Mouse (Mus musculus): ENCODE results near the gene Mrpl20. TPM values are rescaled to one million over a fixed set of nuclear protein-coding genes. Genes with fewer than 3 reads are reported as not detected.

Mrpl20 gene
- total RNA-seq, 2 experiments from 2014 or later: 149 to 168 TPM

- no peak for DNase-seq
These were observed 52.3 kb downstream of the Mrpl20 start for GRCm38 (mm10) chr4:155854991-155855390.

- no peak for DNase-seq
These were observed 53.4 kb downstream of the Mrpl20 start for GRCm38 (mm10) chr4:155856071-155856470.

- no peak for DNase-seq
These were observed 54.2 kb downstream of the Mrpl20 start for GRCm38 (mm10) chr4:155856881-155857280.

- peak; percentile 76 for DNase-seq
These were observed 56.6 kb downstream of the Mrpl20 start for GRCm38 (mm10) chr4:155859318-155859717.

Small RNA genes lying within 50 kb of the gene (microRNA-seq; reads per million reads assigned to microRNA genes)
- gene Gm27743: not detected

Other genes starting within 250 kb of the Mrpl20 start
- gene Nadk, start 240.5 kb upstream of the Mrpl20 start, total RNA-seq (2021): 100 to 1,000 TPM; 181 to 185 TPM
- 10 to 100 TPM; 25.2 to 26.7 TPM for gene Slc35e2, start 201.5 kb upstream of the Mrpl20 start, total RNA-seq (2021)
- gene Cdk11b, start 178.0 kb upstream of the Mrpl20 start, total RNA-seq (2021): 10 to 100 TPM; 34.6 to 38.3 TPM
- gene Gm10563, start 157.5 kb upstream of the Mrpl20 start, total RNA-seq (2021): not detected
- gene Mmp23, start 149.5 kb upstream of the Mrpl20 start, total RNA-seq (2021): 10 to 100 TPM; 16.6 to 18.9 TPM
- gene Mib2, start 133.7 kb upstream of the Mrpl20 start, total RNA-seq (2021): 10 to 100 TPM; 36.3 to 40.4 TPM
- gene Fndc10, start 108.5 kb upstream of the Mrpl20 start, total RNA-seq (2021): 10 to 100 TPM; 36.3 to 49.0 TPM
- gene Ssu72, start 98.1 kb upstream of the Mrpl20 start, total RNA-seq (2021): 10 to 100 TPM; 86.5 to 90.9 TPM
- 1 to 10 TPM in 1 of 2 experiments, under 1 TPM in 1; 0.81 to 1.4 TPM for gene Tmem240, start 68.1 kb upstream of the Mrpl20 start, total RNA-seq (2021)
- gene Atad3a, start 41.8 kb upstream of the Mrpl20 start, total RNA-seq (2021): 100 to 1,000 TPM; 118 to 141 TPM
- gene Vwa1, start 28.2 kb upstream of the Mrpl20 start, total RNA-seq (2021): 1 to 10 TPM; 6.6 to 7.9 TPM
- 1 to 10 TPM in 1 of 2 experiments, under 1 TPM in 1; 0.54 to 1.4 TPM for gene Tmem88b, start 17.0 kb upstream of the Mrpl20 start, total RNA-seq (2021)
- gene Ankrd65, start 12.4 kb upstream of the Mrpl20 start, total RNA-seq (2021): not detected
- 100 to 1,000 TPM in 1 of 2 experiments, 10 to 100 TPM in 1; 82.7 to 124 TPM for gene Ccnl2, start 9.6 kb downstream of the Mrpl20 start, total RNA-seq (2021)
- gene Aurkaip1, start 28.4 kb downstream of the Mrpl20 start, total RNA-seq (2021): 100 to 1,000 TPM; 146 to 149 TPM
- gene Mxra8, start 36.8 kb downstream of the Mrpl20 start, total RNA-seq (2021): 10 to 100 TPM; 56.6 to 59.6 TPM
- gene Dvl1, start 44.5 kb downstream of the Mrpl20 start, total RNA-seq (2021): 10 to 100 TPM; 58.2 to 59.0 TPM
- gene Tas1r3, start 60.5 kb downstream of the Mrpl20 start, total RNA-seq (2021): under 1 TPM; 0.36 to 0.45 TPM
- 10 to 100 TPM; 17.6 to 18.4 TPM for gene Cptp, start 66.6 kb downstream of the Mrpl20 start, total RNA-seq (2021)
- gene Ints11, start 66.7 kb downstream of the Mrpl20 start, total RNA-seq (2021): 10 to 100 TPM; 29.0 to 29.3 TPM
- gene Pusl1, start 88.9 kb downstream of the Mrpl20 start, total RNA-seq (2021): 10 to 100 TPM; 27.9 to 39.0 TPM
- 10 to 100 TPM; 16.9 to 29.4 TPM for gene Acap3, start 88.9 kb downstream of the Mrpl20 start, total RNA-seq (2021)
- 10 to 100 TPM; 72.3 to 73.4 TPM for gene Ube2j2, start 141.0 kb downstream of the Mrpl20 start, total RNA-seq (2021)
- 100 to 1,000 TPM; 117 to 132 TPM for gene C1qtnf12, start 159.4 kb downstream of the Mrpl20 start, total RNA-seq (2021)
- 1 to 10 TPM; 5.7 to 6.1 TPM for gene B3galt6, start 189.8 kb downstream of the Mrpl20 start, total RNA-seq (2021)
- gene Sdf4, start 190.0 kb downstream of the Mrpl20 start, total RNA-seq (2021): 100 to 1,000 TPM; 184 to 191 TPM
- 1 to 10 TPM; 1.9 TPM for gene Tnfrsf4, start 211.0 kb downstream of the Mrpl20 start, total RNA-seq (2021)
- gene Tnfrsf18, start 223.3 kb downstream of the Mrpl20 start, total RNA-seq (2021): under 1 TPM; 0.51 to 0.66 TPM